Mouse (Mus musculus) cerebellum, adult 9-11 months (tissue): ENCODE measurements around the gene Nol3.

Source experiments
- DNase-seq: peaks from one replicate; pipeline ENCODE4 v3.0.0; 2022

The Nol3 gene

DNA sequence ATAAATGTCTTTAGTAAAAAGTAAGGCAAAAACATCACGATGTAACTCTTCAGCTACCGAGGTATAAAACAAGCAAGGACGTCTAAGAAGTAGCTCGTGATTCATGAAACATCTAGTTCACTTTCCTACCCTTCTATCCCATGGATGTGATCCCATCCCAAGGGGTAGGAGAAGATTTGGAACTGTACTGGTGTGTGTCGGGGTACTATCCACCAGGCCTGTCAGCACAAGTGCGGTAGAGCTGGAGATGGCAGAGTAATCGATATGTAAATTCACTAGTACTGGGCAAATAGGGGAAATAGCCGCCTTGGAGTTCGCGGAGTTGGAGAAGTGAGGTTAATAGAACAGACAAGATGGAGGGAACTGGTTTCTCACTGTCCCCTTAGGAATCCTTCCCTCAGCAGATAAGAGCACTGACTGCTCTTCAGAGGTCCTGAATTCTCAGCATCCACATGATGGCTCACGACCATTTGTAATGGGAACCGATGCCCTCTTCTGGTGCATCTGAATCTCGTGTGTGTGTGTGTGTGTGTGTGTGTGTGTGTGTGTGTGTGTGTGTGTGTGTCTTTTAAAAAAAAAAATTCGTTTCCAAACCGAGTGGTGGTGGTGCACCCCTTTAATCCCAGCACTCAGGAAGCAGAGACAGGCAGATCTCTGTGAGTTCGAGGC, 12.6 kb upstream of the Nol3 start:
- DNase-seq, result no peak

DNA sequence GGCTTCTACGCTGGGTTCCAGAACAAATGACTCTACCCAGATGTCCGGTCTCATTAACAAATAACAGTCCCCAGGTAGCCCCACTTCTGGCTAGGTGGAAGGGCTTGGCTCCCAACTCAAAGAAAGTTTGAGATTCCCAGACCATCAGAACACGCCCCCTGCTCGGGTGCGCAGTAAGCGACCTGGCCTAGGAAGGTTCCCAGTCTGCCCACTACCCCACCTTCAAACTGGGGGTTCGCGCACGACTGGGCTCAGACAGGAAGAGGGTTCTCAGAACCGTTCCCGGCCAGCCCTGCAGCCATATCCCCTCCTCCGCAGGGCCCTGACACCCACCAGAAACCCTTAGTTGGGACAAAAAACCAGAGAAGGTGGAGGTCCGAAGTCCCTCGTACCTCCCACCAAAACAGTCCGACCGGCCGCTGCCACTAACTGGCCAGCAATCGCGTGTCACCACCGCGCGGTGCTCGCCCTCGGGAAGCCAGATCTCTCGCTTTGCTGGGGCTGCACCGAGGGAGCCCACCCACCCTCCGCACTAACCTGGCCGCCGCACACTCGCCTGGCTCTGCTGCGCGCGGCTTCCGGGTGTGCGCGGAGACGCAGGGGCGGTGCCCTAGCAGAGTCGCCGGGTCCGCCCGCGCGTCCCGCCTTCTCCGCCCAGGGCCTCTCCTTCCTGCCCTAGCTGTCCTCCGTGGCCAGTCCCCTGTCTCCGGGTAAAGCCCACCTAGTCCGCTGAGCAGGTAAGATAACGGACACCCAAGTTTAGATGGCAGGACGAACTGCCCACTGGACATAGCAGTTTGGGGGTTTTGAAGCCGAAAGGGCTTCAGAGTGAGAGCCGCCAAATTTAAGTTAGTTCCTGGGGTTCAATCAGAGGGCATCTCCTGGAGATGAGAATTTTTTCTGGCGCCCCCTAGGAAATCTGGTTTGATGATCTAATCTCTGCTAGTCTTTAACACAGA, 11.6 kb upstream of the Nol3 start, which contains the start of the genes Tradd and Fbxl8:
Gene Tradd (minus strand): TSS at position 586 of the 959 bp plus-strand sequence.
Gene Fbxl8 (plus strand): TSS at position 625 of the 959 bp plus-strand sequence.
- peak; percentile 66 for DNase-seq

DNA sequence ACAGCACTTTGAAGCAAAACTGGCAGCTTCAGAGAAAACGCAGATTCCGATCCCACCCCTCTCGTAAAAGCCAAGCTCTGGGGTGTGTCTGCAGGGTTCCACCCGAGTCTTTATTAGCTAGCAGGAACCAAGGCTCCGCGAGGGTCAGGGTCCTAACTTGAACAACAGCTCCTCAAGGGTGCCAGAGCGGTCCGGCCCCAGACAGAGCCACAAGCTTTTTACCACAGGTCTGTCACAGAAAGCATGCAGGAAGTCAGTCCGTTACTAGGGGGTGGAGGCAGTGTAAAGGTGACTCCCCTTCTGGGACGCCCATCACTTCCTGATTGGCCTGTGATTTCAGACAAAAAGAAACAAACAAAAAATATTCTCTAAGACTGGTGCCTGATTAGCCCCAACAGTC, 10.8 kb upstream of the Nol3 start:
- DNase-seq, result peak; percentile 31

DNA sequence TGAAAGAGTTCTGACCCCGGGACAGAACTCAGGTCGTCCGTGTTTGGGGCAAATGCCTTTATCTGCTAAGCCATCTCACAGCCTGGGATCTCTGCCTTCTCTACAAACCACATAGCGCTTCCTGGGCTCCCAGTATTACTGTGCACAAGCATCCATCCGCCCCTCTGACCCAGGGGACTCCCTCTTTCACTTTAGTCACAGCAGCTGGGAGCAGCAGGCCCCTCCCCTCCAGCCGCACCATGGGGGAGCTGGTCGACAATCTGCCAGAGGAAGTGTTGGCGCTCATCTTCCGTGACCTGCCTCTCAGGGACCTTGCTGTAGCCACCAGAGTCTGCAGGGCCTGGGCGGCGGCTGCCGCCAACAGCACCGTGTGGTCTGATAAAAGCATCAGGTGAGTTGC, 9.2 kb upstream of the Nol3 start:
- peak; percentile 41 for DNase-seq

DNA sequence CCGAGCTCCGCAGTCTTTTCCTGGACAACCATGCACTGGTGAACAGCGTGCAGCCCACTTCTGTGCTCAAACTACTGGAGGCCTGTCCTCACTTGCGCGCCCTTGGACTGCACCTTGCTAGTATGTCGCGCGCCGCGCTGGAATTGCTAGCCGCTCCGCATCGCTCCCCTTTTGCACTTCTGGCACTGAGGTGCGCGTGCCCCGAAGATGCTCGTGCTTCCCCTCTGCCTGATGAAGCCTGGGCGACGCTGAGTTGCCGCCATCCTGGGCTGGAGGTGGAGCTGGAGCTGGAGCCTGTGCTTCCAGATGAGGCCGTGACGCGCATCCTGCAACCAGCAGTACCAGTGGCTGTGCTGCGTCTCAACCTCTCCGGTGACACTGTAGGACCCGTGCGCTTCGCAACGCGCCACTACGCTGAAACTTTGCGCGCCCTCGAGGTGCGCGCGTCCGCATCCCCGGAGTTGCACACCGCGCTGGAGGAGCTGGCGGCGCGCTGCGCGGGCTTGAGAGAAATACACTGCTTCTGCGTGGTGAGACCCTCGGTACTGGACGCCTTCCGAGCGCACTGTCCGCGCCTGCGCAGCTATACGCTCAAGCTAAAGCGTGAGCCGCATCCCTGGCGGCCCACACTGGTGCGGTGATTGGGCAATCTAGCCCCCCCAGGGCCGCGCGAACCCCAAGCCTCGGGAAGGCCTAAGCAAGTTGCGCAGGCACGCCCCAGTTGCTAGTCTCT, 7.4 kb upstream of the Nol3 start:
- DNase-seq, result peak; percentile 84

DNA sequence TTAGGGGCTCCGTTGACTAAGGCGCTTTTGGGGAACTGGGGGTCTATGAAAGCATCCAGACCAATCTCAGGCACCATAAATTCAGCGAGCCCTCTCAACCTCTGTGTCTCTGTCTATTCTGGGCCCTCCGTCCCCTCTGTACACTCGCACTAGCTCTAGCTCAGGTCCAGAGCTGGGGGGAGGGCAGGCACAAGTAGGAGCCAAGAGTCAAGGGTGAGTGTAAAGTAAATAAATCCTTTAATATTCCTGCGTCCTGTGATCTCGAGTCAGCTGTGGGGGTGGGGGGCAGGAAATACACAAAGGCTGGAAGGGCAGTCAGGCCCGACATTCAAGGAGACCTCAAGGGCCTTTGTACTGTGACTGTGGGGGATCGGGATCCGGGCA, 6.9 kb upstream of the Nol3 start:
- no peak for DNase-seq

DNA sequence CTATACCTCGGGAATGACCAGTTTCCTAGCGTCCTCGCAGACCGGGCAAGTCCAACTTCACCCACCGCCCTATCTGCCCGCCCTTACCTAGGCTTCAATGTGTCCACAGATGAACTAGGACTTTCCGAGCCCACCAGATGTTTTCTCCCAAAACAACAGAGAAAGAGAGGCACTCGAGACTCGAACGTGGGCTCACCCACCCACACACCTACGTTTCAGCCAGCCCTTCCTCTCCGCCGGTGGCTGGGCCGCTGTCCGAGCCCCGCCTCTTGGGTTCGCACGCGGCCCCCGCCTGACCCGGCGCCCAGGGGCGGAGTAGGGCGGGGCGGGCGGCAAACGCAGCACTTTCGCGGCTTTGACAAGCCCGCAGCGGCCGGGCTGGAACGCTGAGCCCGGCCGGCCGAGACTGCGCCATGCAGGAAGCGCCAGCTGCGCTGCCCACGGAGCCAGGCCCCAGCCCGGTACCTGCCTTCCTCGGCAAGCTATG, 6.4 kb upstream of the Nol3 start, which contains the start of gene Hsf4:
Gene Hsf4 (plus strand): TSS at position 341 of the 487 bp plus-strand sequence.
- DNase-seq, result peak; percentile 77

DNA sequence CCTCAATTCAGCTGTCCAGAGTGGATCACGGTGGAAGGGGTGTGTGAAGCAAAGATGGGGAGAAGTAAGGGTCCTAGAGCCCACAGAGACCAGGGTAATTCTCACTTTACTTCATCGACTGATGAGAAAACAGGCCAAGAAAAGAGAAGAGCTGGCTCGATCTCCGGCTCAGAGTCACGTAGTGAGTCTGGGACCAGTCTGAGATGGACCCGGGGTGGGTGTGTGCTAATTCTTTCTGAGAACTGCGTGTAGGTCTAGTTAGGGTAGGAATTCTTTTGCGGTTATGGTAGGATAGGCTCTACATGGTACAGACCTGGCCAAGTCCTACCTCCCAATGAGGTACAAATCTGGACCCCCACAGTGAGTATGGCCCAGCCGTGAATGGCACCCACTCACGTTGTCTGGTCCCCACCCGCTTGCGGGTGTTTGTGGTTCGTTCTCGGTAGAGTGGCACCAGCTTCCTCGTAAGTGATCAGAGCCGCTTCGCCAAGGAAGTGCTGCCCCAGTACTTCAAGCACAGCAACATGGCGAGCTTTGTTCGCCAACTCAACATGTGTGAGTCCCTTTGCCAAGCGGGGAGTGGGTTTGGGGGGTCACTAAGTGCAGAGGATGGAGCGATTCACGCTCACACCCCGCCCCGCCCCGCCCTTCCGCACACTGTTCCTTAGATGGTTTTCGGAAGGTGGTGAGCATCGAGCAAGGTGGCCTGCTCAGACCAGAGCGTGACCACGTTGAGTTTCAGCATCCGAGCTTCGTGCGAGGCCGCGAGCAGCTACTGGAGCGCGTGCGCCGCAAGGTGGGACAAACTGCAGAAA, 5.6 kb upstream of the Nol3 start:
- peak; percentile 65 for DNase-seq

DNA sequence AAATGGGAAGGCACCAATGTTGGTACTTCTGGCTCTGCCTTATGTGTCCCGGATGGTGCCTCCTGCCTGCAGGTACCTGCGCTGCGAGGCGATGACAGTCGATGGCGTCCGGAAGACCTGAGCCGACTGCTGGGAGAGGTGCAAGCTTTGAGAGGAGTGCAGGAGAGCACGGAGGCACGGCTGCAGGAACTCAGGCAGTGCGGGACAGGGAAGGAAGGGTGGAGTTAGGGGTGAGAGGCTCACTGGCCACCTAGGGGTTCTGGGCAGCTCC, 5.1 kb upstream of the Nol3 start:
- DNase-seq, result peak; percentile 37

DNA sequence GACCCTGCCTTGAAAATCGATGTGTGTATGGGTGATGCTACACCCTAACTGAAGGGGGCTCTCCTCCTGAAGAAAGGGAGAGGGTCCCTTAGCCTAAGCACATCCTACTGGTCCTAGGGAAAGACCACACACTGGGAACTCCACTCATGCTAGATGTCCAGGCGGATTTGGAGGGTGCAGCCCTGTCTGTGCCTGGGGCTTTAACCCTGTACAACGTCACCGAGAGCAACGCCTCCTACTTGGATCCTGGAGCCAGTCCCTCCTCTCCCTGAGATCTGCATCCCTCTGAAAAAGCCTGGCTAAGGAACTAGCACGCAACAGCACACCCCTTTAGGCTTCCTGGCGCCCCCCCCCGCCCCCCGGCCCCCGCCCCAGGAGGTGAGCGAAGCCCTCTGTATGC, 553 bp upstream of the Nol3 start:
- DNase-seq, result no peak

DNA sequence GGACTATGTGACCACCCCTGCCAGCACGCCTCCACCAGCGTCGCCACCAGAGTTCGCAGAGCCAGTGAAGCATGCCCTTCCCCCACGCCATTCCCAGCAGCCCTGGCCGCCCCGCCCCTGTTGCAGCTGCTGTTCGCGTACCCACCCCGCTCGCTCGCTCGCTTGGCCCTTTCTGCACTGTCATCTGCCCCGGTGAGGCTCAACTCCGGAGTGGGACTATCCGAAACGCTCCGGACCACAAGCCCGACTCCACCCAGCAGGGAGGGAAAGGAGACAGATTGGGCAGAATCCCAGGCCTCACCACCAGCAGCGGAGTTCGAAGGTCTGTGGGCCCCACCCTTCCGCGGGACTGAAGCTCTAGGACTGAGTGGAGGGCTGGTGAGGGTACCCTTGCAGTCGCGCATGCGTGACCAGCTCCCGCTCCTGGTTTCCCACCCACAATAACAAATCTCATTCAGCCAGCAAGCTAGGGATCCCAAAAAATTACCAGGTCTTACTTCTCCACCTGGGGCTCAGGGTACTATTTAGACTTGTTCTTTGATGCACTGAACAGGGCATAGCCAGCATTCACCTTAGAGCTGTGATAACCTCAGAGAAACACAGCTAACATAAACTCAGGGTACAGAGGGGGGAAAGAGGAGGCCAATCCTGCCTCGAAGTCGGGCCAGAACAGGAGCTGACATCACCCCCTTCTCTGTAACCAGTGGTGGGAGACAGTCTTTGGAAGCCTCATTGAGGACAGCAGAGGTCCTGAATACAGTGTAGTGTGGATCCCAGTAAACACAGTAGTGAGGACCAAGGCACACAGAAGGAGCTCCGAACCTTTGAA, 566 bp downstream of the Nol3 start:
- peak; percentile 45 for DNase-seq

DNA sequence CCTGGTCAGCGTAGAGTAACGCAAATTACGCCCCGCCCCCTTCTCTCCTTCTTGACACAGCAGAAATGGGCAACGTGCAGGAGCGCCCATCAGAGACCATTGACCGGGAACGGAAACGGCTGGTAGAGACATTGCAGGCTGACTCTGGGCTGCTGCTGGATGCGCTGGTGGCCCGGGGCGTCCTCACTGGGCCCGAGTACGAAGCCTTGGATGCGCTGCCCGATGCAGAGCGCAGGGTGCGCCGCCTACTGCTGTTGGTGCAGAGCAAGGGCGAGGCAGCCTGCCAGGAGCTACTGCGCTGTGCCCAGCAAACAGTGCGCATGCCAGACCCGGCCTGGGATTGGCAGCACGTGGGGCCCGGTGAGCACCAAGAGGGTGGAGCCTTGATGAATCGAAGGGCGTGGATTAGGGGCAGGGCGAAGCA, 3.0 kb downstream of the Nol3 start:
- DNase-seq, result peak; percentile 95

DNA sequence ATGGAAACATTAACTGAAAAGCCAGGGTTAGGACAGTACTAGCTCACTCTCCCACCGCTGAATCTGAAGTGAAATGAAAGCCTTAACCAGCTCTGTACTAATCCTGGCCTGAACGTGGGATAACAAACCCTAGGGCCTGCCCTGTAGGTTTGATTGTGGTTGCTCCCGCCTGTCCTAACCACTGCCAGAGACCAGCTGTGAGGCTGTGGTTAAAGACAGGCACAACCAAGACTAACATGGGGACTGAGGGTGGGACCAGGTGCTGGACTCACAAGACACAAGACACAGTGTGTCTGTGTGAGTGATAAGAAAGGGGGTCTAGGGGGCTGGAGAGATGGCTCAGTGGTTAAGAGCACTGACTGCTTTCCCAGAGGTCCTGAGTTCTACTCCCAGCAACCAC, 4.6 kb downstream of the Nol3 start:
- DNase-seq, result no peak

DNA sequence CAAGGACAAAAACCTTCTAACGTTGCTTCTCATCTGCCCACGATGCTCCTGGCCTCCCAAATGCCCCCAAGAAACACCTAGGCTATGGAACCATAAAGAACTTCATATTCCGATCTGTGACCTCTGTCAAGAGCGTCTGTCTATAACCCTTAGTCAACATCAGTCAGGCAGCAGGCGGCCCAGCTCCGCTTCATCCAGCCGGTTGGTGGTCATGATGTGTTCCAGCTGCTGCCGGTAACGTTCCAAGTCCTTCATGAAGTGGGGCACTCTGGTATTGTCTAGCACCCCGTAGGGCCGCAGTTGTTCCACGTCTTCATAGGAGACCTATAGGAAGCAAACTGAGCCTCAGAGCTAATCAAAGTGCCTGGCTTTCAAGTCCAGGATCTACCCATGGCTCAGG, 5.9 kb downstream of the Nol3 start:
- DNase-seq, result no peak

DNA sequence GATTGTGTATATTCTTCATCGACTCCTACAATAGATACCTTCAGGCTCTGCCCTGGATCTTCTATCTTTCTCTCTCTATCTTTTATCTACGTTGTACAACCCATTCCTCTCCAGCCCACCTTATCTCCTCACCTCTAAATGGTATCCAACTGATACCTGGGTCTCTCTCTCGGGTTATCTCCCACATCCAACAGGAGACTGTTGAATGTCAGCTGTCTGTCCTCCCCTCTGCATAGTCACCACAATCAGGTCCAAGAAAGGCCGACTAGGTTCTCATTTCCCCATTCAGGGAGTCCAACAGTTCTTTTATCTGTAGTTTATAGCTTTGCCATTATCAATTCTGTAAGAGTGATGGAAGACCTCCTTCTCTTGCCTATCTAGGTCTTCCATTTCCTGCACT, 6.3 kb downstream of the Nol3 start:
- DNase-seq, result no peak

DNA sequence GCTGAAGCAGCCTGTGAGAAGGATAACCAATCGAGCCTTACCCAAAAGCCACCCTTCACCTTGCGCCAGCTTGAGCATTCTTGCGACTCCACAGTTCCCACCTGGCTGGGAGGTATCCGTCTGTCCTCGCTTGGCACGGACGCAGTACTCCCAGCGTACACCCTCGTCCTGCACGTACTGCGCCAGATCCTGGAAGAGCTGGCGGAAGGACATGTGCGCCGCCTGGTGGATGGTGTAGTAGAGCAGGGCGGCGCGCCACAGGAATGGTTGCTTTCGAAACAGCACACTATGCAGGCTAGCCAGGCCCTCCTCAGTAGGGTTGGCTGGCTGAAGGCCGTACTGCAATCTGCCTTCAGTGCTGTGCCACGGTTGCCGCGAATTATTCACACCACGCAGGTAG, 7.1 kb downstream of the Nol3 start:
- peak; percentile 80 for DNase-seq

DNA sequence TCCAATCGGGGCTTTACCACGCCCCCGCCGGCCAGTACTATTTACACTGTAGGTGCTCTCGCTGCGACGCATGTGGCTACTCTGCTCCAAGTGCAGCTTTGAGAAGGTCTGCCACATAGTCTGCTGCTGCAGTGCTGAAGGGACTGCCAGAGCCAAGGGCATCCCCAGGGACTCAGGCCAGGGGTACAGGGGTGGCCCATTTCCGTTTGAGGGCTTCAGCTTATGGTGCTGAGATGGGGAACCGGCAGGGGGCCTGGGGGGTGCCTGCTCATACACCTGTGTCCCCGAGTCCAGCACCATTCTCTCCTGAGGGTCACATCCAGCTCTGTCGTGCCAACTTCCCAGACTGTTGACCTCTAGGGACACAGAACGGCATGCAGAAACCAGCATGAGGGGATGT, 9.6 kb downstream of the Nol3 start:
- DNase-seq, result peak; percentile 57

DNA sequence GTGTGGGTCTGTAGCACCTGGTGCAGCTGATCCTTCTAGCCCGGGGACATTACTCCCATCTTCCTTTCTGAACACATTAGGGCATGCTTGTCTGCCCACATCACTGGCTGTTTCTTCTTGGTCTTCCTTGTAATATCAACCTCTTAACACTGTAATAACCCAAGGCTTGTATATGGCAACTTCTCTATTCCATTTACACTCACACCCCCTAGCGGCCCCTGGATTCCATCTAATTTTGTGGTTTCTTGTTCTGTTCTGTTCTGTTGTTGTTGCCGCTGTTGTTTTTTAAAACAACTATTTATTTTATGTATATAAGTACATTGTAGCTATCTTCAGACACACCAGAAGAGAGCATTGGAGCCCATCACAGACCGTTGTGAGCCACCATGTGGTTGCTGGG, 11.0 kb downstream of the Nol3 start:
- DNase-seq, result no peak

DNA sequence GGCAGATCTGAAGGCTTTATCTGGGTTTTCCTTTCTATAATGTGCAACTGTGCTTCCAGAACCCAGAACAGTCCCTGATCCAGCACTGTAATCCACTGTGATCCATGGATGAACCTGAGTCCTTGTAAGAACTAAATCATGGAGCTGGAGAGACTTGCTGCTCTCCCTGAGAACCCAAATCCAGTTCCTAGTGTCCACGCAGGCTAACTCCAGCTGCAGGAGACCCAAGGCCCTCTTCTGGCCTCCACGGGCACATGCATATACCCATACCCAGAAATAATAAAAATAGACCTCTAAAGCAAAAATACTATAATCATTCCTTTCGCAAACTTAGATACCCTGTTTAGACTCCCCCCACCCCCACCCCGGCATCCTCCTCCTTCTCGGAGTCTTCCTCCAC, 12.3 kb downstream of the Nol3 start:
- DNase-seq, result peak; percentile 45

DNA sequence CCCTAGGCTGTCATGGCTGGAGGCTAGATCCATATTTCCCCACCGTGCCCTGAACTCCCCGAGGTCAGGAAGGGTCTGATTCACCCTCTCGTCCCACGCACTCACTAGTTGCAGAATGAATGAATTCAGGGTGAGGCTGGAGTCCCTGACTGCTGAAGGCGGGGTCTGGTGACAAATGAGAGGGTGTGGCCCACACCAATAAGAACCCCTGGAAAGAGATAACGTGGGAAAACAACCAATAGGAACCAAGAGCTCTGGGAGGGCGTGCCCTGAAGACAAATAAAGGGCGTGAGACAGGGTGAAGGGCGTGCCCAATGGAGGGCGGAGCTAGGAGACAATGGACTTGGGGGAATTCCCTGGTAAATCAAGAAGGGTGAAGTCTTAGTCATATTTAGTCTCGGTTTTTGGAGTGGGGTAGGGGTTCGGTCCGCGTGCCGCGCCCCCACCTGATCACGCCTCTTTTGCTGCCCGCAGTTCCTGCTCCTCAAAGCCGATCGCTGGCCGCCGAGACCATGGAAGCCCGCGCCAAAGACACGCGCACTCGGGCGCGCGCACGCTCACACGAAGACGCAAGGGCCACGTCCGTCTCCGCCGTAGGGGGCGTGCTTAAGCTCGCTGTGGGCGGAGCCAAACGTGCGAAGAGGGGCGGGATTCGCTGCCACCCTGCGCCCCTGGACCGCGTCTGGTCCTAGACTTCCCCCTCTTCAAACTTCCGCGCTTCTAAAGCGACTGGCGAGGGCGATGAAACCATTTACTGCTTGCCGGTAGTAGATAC, 13.2 kb downstream of the Nol3 start:
- DNase-seq, result peak; percentile 97
